Mouse (Mus musculus): ENCODE data around the gene Olfr904.
"Not testable (repeated sequence)": the region's sequence is repeated elsewhere in the genome, so short reads cannot be mapped to it uniquely, and the experiment has no call there.

Gene Olfr904

GRCm38 (mm10) chr9:38462844-38463243 is at the start of gene Olfr904:
Gene Olfr904, plus strand, starts transcription at chr9:38463144.
- DNase-seq (ENCODE audit: extremely low read depth, low read depth) = no peak

- DNase-seq (ENCODE audit: extremely low read depth, low read depth) = not testable (repeated sequence)
These were observed 49.4 kb upstream of the Olfr904 start for GRCm38 (mm10) chr9:38413502-38413901.

GRCm38 (mm10) chr9:38423801-38424200 is 39.1 kb upstream of the Olfr904 start:
- DNase-seq (ENCODE audit: extremely low read depth, low read depth) = no peak

- DNase-seq (ENCODE audit: extremely low read depth, low read depth) = no peak
These were observed 35.9 kb upstream of the Olfr904 start for GRCm38 (mm10) chr9:38427026-38427425.

- DNase-seq (ENCODE audit: extremely low read depth, low read depth) = no peak
These were observed 33.8 kb upstream of the Olfr904 start, which contains the start of gene Olfr901 for GRCm38 (mm10) chr9:38429155-38429554. Gene Olfr901, plus strand, starts transcription at chr9:38429455.

- no peak for DNase-seq (ENCODE audit: extremely low read depth, low read depth)
These were observed 15.6 kb upstream of the Olfr904 start, which contains the start of gene Olfr902 for GRCm38 (mm10) chr9:38447352-38447751. Gene Olfr902, plus strand, starts transcription at chr9:38447652.

GRCm38 (mm10) chr9:38470807-38471206 is 7.9 kb downstream of the Olfr904 start, which contains the start of gene Olfr905:
Gene Olfr905, plus strand, starts transcription at chr9:38471107.
- DNase-seq (ENCODE audit: extremely low read depth, low read depth) = no peak

GRCm38 (mm10) chr9:38486785-38487184 is 23.8 kb downstream of the Olfr904 start, which contains the start of gene Olfr906:
Gene Olfr906, plus strand, starts transcription at chr9:38487085.
- DNase-seq (ENCODE audit: extremely low read depth, low read depth) = no peak

GRCm38 (mm10) chr9:38495501-38495900 is 32.6 kb downstream of the Olfr904 start, which contains the start of gene Olfr907:
Gene Olfr907, plus strand, starts transcription at chr9:38495801.
- no peak for DNase-seq (ENCODE audit: extremely low read depth, low read depth)

GRCm38 (mm10) chr9:38512353-38512752 is 49.4 kb downstream of the Olfr904 start:
- DNase-seq (ENCODE audit: extremely low read depth, low read depth) = no peak
